Mouse (Mus musculus) heart, embryonic 13.5 days (tissue): Measurements from ENCODE around the gene Spef1. TPM values are rescaled to one million over a fixed set of nuclear protein-coding genes. Genes with fewer than 3 reads are reported as not detected.
A peak's percentile ranks its signal among the peaks of the same experiment; 100 is the strongest.

Experiments
- ATAC-seq: fragments of 200-750 bp; cut with Nextera tagmentation; 2 replicates; pipeline ENCODE4 v1.8.0; 2017; ENCODE audit warnings: moderate TSS enrichment; ENCODE audit not compliant: insufficient number of reproducible peaks, low FRiP score, low TSS enrichment; ENCODE audit errors: extremely low read depth
- H3K27ac ChIP-seq: fragments of 300-500 bp; sonication (generic); replicated peaks from 2 replicates; pipeline ENCODE4 v1.5.1; 2015; ENCODE audit warnings: moderate library complexity, mild to moderate bottlenecking, inconsistent platforms
- H3K27me3 ChIP-seq: fragments of 300-500 bp; sonication (generic); replicated peaks from 2 replicates; pipeline ENCODE4 v1.6.1; 2015; ENCODE audit warnings: mild to moderate bottlenecking, inconsistent platforms
- H3K36me3 ChIP-seq: fragments of 300-500 bp; sonication (generic); 2 replicates; pipeline ENCODE4 v1.6.1; 2015; ENCODE audit warnings: mild to moderate bottlenecking, inconsistent platforms
- H3K4me1 ChIP-seq: fragments of 300-500 bp; sonication (generic); 2 replicates; pipeline ENCODE4 v1.6.1; 2015; ENCODE audit warnings: inconsistent platforms
- H3K4me2 ChIP-seq: fragments of 300-500 bp; sonication (generic); 2 replicates; pipeline ENCODE4 v1.6.1; 2015; ENCODE audit warnings: inconsistent platforms, mild to moderate bottlenecking, moderate library complexity
- H3K4me3 ChIP-seq: fragments of 300-500 bp; sonication (generic); 2 replicates; pipeline ENCODE4 v1.5.1; 2015; ENCODE audit warnings: moderate library complexity, mild to moderate bottlenecking, inconsistent platforms
- H3K9ac ChIP-seq: fragments of 300-500 bp; sonication (generic); 2 replicates; pipeline ENCODE4 v1.6.1; 2015; ENCODE audit warnings: inconsistent platforms, mild to moderate bottlenecking, moderate library complexity
- H3K9me3 ChIP-seq: fragments of 300-500 bp; sonication (generic); 2 replicates; pipeline ENCODE4 v1.6.1; 2016; ENCODE audit warnings: inconsistent platforms
- WGBS: fragments of 180-500 bp; shearing (Covaris S2); methylation state at CpG from one replicate; pipeline ENCODE4 v1.1.7; 2015; ENCODE audit warnings: mixed read lengths; 5-methylcytosine and 5-hydroxymethylcytosine counted together
- polyA plus RNA-seq: library from polyadenylated mRNA; unstranded; fragments of >200 nt; fragmentation: Nextera tagmentation; extraction: Ambion mirVana; gene quantifications from 2 replicates; pipeline ENCODE4 v1.2.1, GENCODE M21; 2015

Gene Spef1
- polyA plus RNA-seq, 1 experiment from 2014 or later: 1.3 TPM

DNA sequence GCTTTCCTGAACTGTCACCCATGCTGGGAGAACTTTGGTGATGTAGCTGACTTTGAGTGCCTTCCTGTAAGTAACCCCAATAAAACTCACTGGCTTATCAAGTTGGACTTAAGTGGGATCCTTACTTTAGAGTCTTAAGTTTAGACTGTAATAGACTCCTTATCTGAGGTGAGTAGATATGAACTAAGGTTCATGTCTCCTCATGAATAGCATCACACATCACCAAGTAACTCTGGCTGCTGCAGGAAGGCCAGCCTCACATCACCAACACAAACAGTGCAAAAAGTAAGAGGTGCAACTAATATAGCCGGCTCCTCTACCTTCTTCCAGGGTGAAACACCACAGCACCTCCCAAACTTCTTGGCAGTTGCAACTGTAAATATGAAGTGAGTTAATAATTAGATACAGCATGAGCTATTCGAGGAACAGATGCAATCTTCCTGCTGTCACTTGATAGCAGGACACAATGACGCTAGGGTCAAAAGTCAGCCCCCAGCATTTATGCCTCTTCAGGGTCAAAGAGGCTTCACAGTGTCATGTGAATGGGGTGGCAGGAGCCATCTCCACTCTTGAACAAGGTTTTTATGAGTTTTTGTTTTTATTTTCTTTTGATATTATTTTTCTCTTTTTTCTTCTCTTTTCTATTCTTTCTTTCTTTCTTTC, 34.9 kb upstream of the Spef1 start:
- H3K27me3 ChIP-seq: no peaks in the 10 kb centered on the region
- ATAC-seq: no peak
- H3K27ac ChIP-seq: no peak overlapping the region
- peaks cover 18% of the 10 kb centered on the region for H3K4me1 ChIP-seq
- no peak overlapping the region for H3K9ac ChIP-seq
- 52% methylated on average over 3 of the region's 3 CpGs for WGBS
- no peaks in the 10 kb centered on the region for H3K9me3 ChIP-seq
- H3K4me2 ChIP-seq: no peak overlapping the region
- H3K36me3 ChIP-seq: no peaks in the 10 kb centered on the region
- no peak overlapping the region for H3K4me3 ChIP-seq

DNA sequence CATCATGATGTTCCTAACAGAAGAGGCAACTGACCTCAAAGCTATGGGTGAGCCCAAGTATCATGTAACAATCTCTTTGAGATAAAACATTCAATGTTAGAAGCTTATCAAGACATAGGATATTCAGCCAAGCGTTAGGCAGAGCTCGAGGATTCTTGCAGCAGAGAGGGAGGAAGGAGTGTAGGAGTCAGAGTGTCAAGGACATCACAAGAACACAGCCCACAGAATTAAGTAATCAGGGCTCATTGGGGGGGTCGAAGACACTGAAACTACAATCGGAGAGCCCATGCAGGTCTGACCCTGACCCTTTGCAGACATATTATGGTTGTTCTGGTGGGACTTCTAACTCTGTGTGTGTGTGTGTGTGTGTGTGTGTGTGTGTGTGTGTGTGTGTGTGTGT, 32.9 kb upstream of the Spef1 start:
- H3K4me1 ChIP-seq: peaks cover 27% of the 10 kb centered on the region

GRCm38 (mm10) chr2:131215941-131216858, 29.1 kb upstream of the Spef1 start:
- Histone ChIP-seq H3K36me3 (peaks cover 29% of the 10 kb centered on the region), H3K9me3 (no peaks in the 10 kb centered on the region), H3K4me3 (no peak overlapping the region), H3K27me3 (no peaks in the 10 kb centered on the region), H3K4me2 (no peak overlapping the region), H3K27ac (peak overlapping the region; percentile 24; the same call in 1 of the 2 replicates), H3K4me1 (peaks cover 31% of the 10 kb centered on the region), H3K9ac (no peak overlapping the region)
- no peak for ATAC-seq
- WGBS: 67% methylated on average over 7 of the region's 7 CpGs

More for the DNA sequence above, 32.9 kb upstream of the Spef1 start:
- H3K36me3 ChIP-seq: peaks cover 3% of the 10 kb centered on the region; the same call in 1 of the 2 replicates
- no peaks in the 10 kb centered on the region for H3K9me3 ChIP-seq
- H3K27ac ChIP-seq: no peak overlapping the region
- H3K27me3 ChIP-seq: no peaks in the 10 kb centered on the region
- H3K9ac ChIP-seq: no peak overlapping the region
- H3K4me2 ChIP-seq: no peak overlapping the region
- 57% methylated on average over 4 of the region's 4 CpGs for WGBS
- no peak overlapping the region for H3K4me3 ChIP-seq
- no peak for ATAC-seq

DNA sequence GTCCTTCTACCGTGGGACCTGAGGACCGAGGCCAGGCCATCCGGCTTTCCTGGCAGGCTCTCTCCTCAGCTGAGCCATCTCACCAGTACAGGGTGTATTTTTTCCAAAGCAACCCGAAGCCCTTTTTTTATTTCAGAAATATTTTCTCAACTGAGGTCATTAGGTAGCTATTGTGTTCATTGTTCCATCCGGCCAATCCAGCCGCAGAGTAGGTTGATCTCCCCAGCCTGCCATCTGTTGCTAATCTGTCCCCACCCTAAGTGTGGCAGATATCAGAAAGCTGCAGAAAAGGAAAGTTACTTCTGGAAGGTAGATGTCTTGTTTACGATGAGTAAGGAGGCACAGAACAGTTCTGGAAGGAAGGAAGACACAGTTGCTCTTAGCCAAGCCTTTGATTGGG, 26.7 kb upstream of the Spef1 start:
- no peak for ATAC-seq
- H3K4me2 ChIP-seq: peak overlapping the region; percentile 6; the same call in 1 of the 2 replicates
- WGBS: 74% methylated on average over 7 of the region's 7 CpGs

GRCm38 (mm10) chr2:131211026-131211615, 24.0 kb upstream of the Spef1 start:
- WGBS: 46% methylated on average over 9 of the region's 9 CpGs
- H3K4me1 ChIP-seq: peaks cover 43% of the 10 kb centered on the region
- H3K9me3 ChIP-seq: no peaks in the 10 kb centered on the region
- H3K27ac ChIP-seq: peak overlapping the region; percentile 93
- H3K36me3 ChIP-seq: peaks cover 29% of the 10 kb centered on the region
- H3K4me3 ChIP-seq: peak overlapping the region; percentile 76
- H3K9ac ChIP-seq: peak overlapping the region; percentile 89
- H3K4me2 ChIP-seq: peak overlapping the region; percentile 82
- ATAC-seq: no peak
- no peaks in the 10 kb centered on the region for H3K27me3 ChIP-seq

More for the DNA sequence above, 26.7 kb upstream of the Spef1 start:
- H3K27ac ChIP-seq: peak overlapping the region; percentile 45
- H3K4me3 ChIP-seq: no peak overlapping the region
- 0 out of 2 replicates have a peak overlapping the region, but pooled peaks have one; percentile 17 for H3K9ac ChIP-seq
- no peaks in the 10 kb centered on the region for H3K9me3 ChIP-seq
- peaks cover 29% of the 10 kb centered on the region for H3K36me3 ChIP-seq
- H3K27me3 ChIP-seq: no peaks in the 10 kb centered on the region
- peaks cover 44% of the 10 kb centered on the region for H3K4me1 ChIP-seq

GRCm38 (mm10) chr2:131209969-131210792, 23.1 kb upstream of the Spef1 start:
- peak overlapping the region; percentile 93 for H3K27ac ChIP-seq
- peaks cover 43% of the 10 kb centered on the region for H3K4me1 ChIP-seq
- H3K36me3 ChIP-seq: peaks cover 26% of the 10 kb centered on the region
- ATAC-seq: peak; percentile 95
- WGBS: 1% methylated on average over 50 of the region's 50 CpGs
- H3K4me2 ChIP-seq: peak overlapping the region; percentile 82
- peak overlapping the region; percentile 89 for H3K9ac ChIP-seq
- no peaks in the 10 kb centered on the region for H3K9me3 ChIP-seq
- peak overlapping the region; percentile 76 for H3K4me3 ChIP-seq
- H3K27me3 ChIP-seq: no peaks in the 10 kb centered on the region

DNA sequence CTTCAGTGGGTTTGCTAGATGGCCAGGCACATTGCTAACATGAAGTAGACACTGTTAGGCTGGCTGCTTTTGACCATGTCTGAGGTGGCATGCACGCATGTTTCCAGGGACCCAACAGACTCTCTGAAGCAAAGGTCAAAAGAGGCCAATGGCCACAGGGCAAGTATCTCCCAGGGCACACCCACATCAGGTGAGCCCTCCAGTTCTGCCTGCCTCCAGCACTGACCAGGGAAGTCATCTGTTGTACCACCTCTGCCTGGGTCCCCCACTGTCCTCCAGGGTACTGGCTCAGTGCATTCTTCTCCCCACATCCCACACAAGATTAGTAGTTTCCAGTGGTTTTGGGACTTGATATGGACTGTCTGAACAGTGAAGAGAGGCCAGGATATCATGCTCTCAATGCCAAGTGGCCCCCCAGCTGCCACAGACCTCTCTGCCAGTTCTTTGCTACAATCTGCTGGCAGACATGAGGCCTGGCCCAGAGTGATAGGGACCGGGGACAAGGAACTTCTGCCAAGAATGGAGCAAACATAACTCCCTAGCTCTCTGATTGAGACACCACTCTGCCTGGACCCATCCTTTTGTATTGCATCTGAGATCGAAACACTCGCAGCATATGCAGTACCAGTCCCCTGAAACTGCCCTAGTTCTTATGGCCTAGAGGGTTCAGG, 22.2 kb upstream of the Spef1 start:
- peak overlapping the region; percentile 89 for H3K9ac ChIP-seq
- H3K27me3 ChIP-seq: no peaks in the 10 kb centered on the region
- H3K4me2 ChIP-seq: peak overlapping the region; percentile 82
- 69% methylated on average over 4 of the region's 4 CpGs for WGBS
- H3K4me3 ChIP-seq: peak overlapping the region; percentile 76
- H3K9me3 ChIP-seq: no peaks in the 10 kb centered on the region
- H3K36me3 ChIP-seq: peaks cover 21% of the 10 kb centered on the region
- H3K4me1 ChIP-seq: peaks cover 52% of the 10 kb centered on the region
- ATAC-seq: no peak
- peak overlapping the region; percentile 93 for H3K27ac ChIP-seq

- Histone ChIP-seq H3K4me2 (no peak overlapping the region), H3K4me1 (peaks cover 46% of the 10 kb centered on the region), H3K27ac (no peak overlapping the region), H3K9me3 (no peaks in the 10 kb centered on the region), H3K27me3 (no peaks in the 10 kb centered on the region), H3K36me3 (peaks cover 12% of the 10 kb centered on the region), H3K4me3 (no peak overlapping the region), H3K9ac (no peak overlapping the region)
- WGBS: 90% methylated on average over 2 of the region's 2 CpGs
- ATAC-seq: no peak
Measured at GRCm38 (mm10) chr2:131208356-131208755, 21.3 kb upstream of the Spef1 start.

DNA sequence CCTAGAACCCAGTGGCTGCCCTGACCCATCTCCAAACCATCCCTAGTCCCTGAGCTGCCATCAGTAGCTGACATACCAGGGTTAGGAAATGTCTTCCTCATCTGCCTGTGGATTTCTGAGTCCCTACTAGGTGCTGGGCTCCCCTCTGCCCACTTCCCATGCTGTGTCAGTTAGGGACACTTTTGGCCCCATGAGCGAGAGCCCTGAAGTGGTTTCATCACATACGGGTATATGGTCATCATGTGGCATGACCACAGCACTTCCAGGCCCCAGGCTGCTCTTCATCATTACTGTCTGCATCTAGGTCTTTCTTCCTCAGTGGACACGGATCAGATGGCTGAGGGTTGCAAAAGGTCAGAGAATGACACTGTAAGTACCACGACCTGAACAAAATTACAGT, 19.7 kb upstream of the Spef1 start, which contains the start of gene Ap5s1:
TSS of gene Ap5s1 (plus strand) at position 301 of the 400 bp plus-strand sequence.
- Histone ChIP-seq H3K27me3 (no peaks in the 10 kb centered on the region), H3K27ac (no peak within 1 kb of the TSS)

DNA sequence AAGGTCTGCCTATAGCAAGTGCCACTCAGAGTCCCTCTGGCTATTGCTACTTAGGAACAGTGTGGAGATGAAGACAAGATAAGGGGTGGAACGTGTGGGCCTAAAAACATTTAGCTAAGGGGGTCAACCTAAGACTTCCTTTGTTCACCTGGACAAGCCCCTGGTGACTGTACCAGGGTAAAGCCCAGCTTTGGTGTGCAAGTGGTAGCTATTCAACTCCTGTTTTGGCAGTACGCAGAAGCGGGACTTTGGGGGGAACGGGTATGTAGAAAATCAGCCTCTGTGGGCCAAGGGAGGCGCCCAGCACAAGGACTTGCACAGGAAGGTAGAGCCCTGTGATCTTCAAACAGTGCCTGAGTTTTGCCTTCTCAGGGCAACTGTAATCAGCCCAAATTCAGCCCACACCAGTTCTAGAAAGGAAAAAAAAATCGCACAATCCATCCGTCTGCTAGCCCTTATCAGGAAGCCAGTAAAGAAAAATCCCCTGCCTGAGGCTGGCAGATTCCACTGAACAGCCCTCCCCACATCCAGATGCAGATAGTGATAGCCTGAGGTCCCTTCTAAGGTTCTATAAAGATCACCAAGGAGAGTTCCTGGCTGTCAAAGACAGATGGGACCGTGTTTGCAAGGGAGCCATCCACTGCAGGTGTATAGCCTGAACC, 18.6 kb upstream of the Spef1 start:
- Histone ChIP-seq H3K9ac (peak overlapping the region; percentile 10; the same call in 1 of the 2 replicates), H3K4me1 (peaks cover 26% of the 10 kb centered on the region), H3K4me2 (no peak overlapping the region), H3K27me3 (no peaks in the 10 kb centered on the region), H3K9me3 (no peaks in the 10 kb centered on the region), H3K4me3 (no peak overlapping the region), H3K36me3 (peaks cover 1% of the 10 kb centered on the region; the same call in 1 of the 2 replicates), H3K27ac (no peak overlapping the region; the same call in 1 of the 2 replicates)
- WGBS: 57% methylated on average over 8 of the region's 8 CpGs
- ATAC-seq: no peak

More for the DNA sequence above, 19.7 kb upstream of the Spef1 start, which contains the start of gene Ap5s1:
- peak within 1 kb of the TSS; percentile 10; the same call in 1 of the 2 replicates for H3K9ac ChIP-seq
- no peaks in the 10 kb centered on the region for H3K9me3 ChIP-seq
- no peak for ATAC-seq
- no peaks in the 10 kb centered on the region for H3K36me3 ChIP-seq
- WGBS: 79% methylated on average over 4 of the region's 4 CpGs
- no peak within 1 kb of the TSS for H3K4me2 ChIP-seq
- peaks cover 34% of the 10 kb centered on the region for H3K4me1 ChIP-seq
- no peak within 1 kb of the TSS for H3K4me3 ChIP-seq
